Mouse (Mus musculus): ENCODE data around the gene Rab1b. TPM values are rescaled to one million over a fixed set of nuclear protein-coding genes. Genes with fewer than 3 reads are reported as not detected.

The Rab1b gene
- polyA plus RNA-seq, 1 experiment: 296 TPM

- no peak for DNase-seq
- no peaks in the 10 kb centered on the region; the same call in 1 of the 2 replicates for H3K27me3 ChIP-seq (ENCODE audit: control insufficient read depth, insufficient read depth, low read length)
- H3K4me1 ChIP-seq (replicated peaks; ENCODE audit: control insufficient read depth, insufficient read depth, low read length): peaks cover 13% of the 10 kb centered on the region
- TF ChIP-seq CTCF (IDR thresholded peaks at IDR 0.05; ENCODE audit: borderline replicate concordance, control insufficient read depth, extremely low read depth, insufficient read depth, low read length, poor library complexity) (no peak), POLR2A (IDR thresholded peaks at IDR 0.05; ENCODE audit: control insufficient read depth, extremely low read depth, insufficient read depth, low read length, poor library complexity) (no peak)
- H3K36me3 ChIP-seq (ENCODE audit: control insufficient read depth, insufficient read depth, low read length): no peaks in the 10 kb centered on the region
- H3K4me3 ChIP-seq (ENCODE audit: control insufficient read depth, insufficient read depth, low read length): no peak overlapping the region
- no peak overlapping the region for H3K27ac ChIP-seq (ENCODE audit: control insufficient read depth, insufficient read depth, low read length)
- WGBS: 87% methylated on average over 5 of the region's 5 CpGs
These were observed 44.8 kb downstream of the Rab1b start for GRCm38 (mm10) chr19:5062041-5062440.

- no peak for DNase-seq
- no peak overlapping the region for H3K27ac ChIP-seq (ENCODE audit: control insufficient read depth, insufficient read depth, low read length)
- no peaks in the 10 kb centered on the region for H3K27me3 ChIP-seq (ENCODE audit: control insufficient read depth, insufficient read depth, low read length)
- TF ChIP-seq POLR2A (IDR thresholded peaks at IDR 0.05; ENCODE audit: control insufficient read depth, extremely low read depth, insufficient read depth, low read length, poor library complexity): no peak
- TF ChIP-seq CTCF (IDR thresholded peaks at IDR 0.05; ENCODE audit: borderline replicate concordance, control insufficient read depth, extremely low read depth, insufficient read depth, low read length, poor library complexity): no peak
- no peaks in the 10 kb centered on the region for H3K36me3 ChIP-seq (ENCODE audit: control insufficient read depth, insufficient read depth, low read length)
- 74% methylated on average over 5 of the region's 5 CpGs for WGBS
- no peak overlapping the region for H3K4me3 ChIP-seq (ENCODE audit: control insufficient read depth, insufficient read depth, low read length)
- peaks cover 13% of the 10 kb centered on the region for H3K4me1 ChIP-seq (replicated peaks; ENCODE audit: control insufficient read depth, insufficient read depth, low read length)
These were observed 46.2 kb downstream of the Rab1b start for GRCm38 (mm10) chr19:5060365-5061330.

- WGBS: 62% methylated on average over 10 of the region's 10 CpGs
- no peak for DNase-seq
- H3K36me3 ChIP-seq (ENCODE audit: control insufficient read depth, insufficient read depth, low read length): no peaks in the 10 kb centered on the region
- H3K4me3 ChIP-seq (ENCODE audit: control insufficient read depth, insufficient read depth, low read length): no peak overlapping the region
- no peak overlapping the region for H3K27ac ChIP-seq (ENCODE audit: control insufficient read depth, insufficient read depth, low read length)
- peaks cover 13% of the 10 kb centered on the region for H3K4me1 ChIP-seq (replicated peaks; ENCODE audit: control insufficient read depth, insufficient read depth, low read length)
- no peaks in the 10 kb centered on the region for H3K27me3 ChIP-seq (ENCODE audit: control insufficient read depth, insufficient read depth, low read length)
- no peak for TF ChIP-seq POLR2A (IDR thresholded peaks at IDR 0.05; ENCODE audit: control insufficient read depth, extremely low read depth, insufficient read depth, low read length, poor library complexity)
- TF ChIP-seq CTCF (IDR thresholded peaks at IDR 0.05; ENCODE audit: borderline replicate concordance, control insufficient read depth, extremely low read depth, insufficient read depth, low read length, poor library complexity): no peak
These were observed 47.8 kb downstream of the Rab1b start for GRCm38 (mm10) chr19:5058801-5059771.

GRCm38 (mm10) chr19:5057876-5058775 lies 48.7 kb downstream of the Rab1b start:
- Histone ChIP-seq H3K36me3 (ENCODE audit: control insufficient read depth, insufficient read depth, low read length) (no peaks in the 10 kb centered on the region), H3K27ac (ENCODE audit: control insufficient read depth, insufficient read depth, low read length) (no peak overlapping the region), H3K4me1 (replicated peaks; ENCODE audit: control insufficient read depth, insufficient read depth, low read length) (peaks cover 13% of the 10 kb centered on the region), H3K4me3 (ENCODE audit: control insufficient read depth, insufficient read depth, low read length) (no peak overlapping the region), H3K27me3 (ENCODE audit: control insufficient read depth, insufficient read depth, low read length) (no peaks in the 10 kb centered on the region)
- TF ChIP-seq POLR2A (IDR thresholded peaks at IDR 0.05; ENCODE audit: control insufficient read depth, extremely low read depth, insufficient read depth, low read length, poor library complexity) (no peak), CTCF (IDR thresholded peaks at IDR 0.05; ENCODE audit: borderline replicate concordance, control insufficient read depth, extremely low read depth, insufficient read depth, low read length, poor library complexity) (no peak)
- DNase-seq: no peak
- 81% methylated on average over 16 of the region's 16 CpGs for WGBS

- 24% methylated on average over 6 of the region's 6 CpGs for WGBS
- DNase-seq: peak; percentile 41
- Histone ChIP-seq H3K36me3 (ENCODE audit: control insufficient read depth, insufficient read depth, low read length) (no peaks in the 10 kb centered on the region), H3K27ac (ENCODE audit: control insufficient read depth, insufficient read depth, low read length) (no peak overlapping the region), H3K4me1 (replicated peaks; ENCODE audit: control insufficient read depth, insufficient read depth, low read length) (peaks cover 13% of the 10 kb centered on the region), H3K4me3 (ENCODE audit: control insufficient read depth, insufficient read depth, low read length) (no peak overlapping the region), H3K27me3 (ENCODE audit: control insufficient read depth, insufficient read depth, low read length) (no peaks in the 10 kb centered on the region; the same call in 1 of the 2 replicates)
- TF ChIP-seq CTCF (IDR thresholded peaks at IDR 0.05; ENCODE audit: borderline replicate concordance, control insufficient read depth, extremely low read depth, insufficient read depth, low read length, poor library complexity) (peak; percentile 68; the same call in 1 of the 2 replicates), POLR2A (IDR thresholded peaks at IDR 0.05; ENCODE audit: control insufficient read depth, extremely low read depth, insufficient read depth, low read length, poor library complexity) (no peak)
These were observed 50.6 kb downstream of the Rab1b start for GRCm38 (mm10) chr19:5056251-5056650.
